Mouse (Mus musculus) kidney, postnatal 0 days (tissue): Measurements from ENCODE around the gene Tbc1d19. TPM values are rescaled to one million over a fixed set of nuclear protein-coding genes. Genes with fewer than 3 reads are reported as not detected.
A peak's percentile ranks its signal among the peaks of the same experiment; 100 is the strongest.

ENCODE experiments used
- ATAC-seq: fragments of 200-750 bp; cut with Nextera tagmentation; replicated peaks from 2 replicates; pipeline ENCODE4 v1.8.0; 2017; ENCODE audit warnings: low read depth, moderate number of reproducible peaks, moderate TSS enrichment, moderate library complexity; ENCODE audit not compliant: low FRiP score
- DNase-seq: peaks from one replicate; pipeline ENCODE4 v3.0.0-alpha.2; 2016; ENCODE audit warnings: low spot score
- H3K27ac ChIP-seq: fragments of 300-500 bp; sonication (generic); 2 replicates; pipeline ENCODE4 v1.5.1; 2014; ENCODE audit warnings: mild to moderate bottlenecking
- H3K27me3 ChIP-seq: fragments of 300-500 bp; sonication (generic); 2 replicates; pipeline ENCODE4 v1.6.1; 2014; ENCODE audit warnings: low read length, mixed read lengths; ENCODE audit not compliant: insufficient read depth
- H3K36me3 ChIP-seq: fragments of 300-500 bp; sonication (generic); 2 replicates; pipeline ENCODE4 v1.6.1; 2014; ENCODE audit warnings: low read length, mixed read lengths; ENCODE audit not compliant: insufficient read depth
- H3K4me1 ChIP-seq: fragments of 300-500 bp; sonication (generic); replicated peaks from 2 replicates; pipeline ENCODE4 v1.6.1; 2014; ENCODE audit warnings: antibody characterized with exemption, low read length, mixed read lengths; ENCODE audit not compliant: insufficient read depth
- H3K4me2 ChIP-seq: fragments of 300-500 bp; sonication (generic); 2 replicates; pipeline ENCODE4 v1.6.1; 2014; ENCODE audit warnings: mild to moderate bottlenecking, low read length, moderate library complexity, mixed read lengths
- H3K4me3 ChIP-seq: fragments of 300-500 bp; sonication (generic); replicated peaks from 2 replicates; pipeline ENCODE4 v1.5.1; 2014; ENCODE audit warnings: low read depth, low read length
- H3K9ac ChIP-seq: fragments of 300-500 bp; sonication (generic); 2 replicates; pipeline ENCODE4 v1.6.1; 2014; ENCODE audit warnings: low read depth, low read length
- H3K9me3 ChIP-seq: fragments of 300-500 bp; sonication (generic); replicated peaks from 2 replicates; pipeline ENCODE4 v1.6.1; 2016; ENCODE audit warnings: low read length, inconsistent platforms, mixed read lengths
- CTCF ChIP-seq: IDR thresholded peaks from 2 replicates; pipeline ENCODE4 v1.5.1; 2016; ENCODE audit warnings: antibody characterized with exemption, low read depth, mild to moderate bottlenecking, moderate library complexity
- WGBS: fragments of 180-500 bp; shearing (Covaris S2); extraction: QIAGEN DNeasy Blood & Tissue Kit; methylation state at CpG from one replicate; pipeline ENCODE4 v1.1.7; 2014; 5-methylcytosine and 5-hydroxymethylcytosine counted together
- polyA plus RNA-seq: library from polyadenylated mRNA; unstranded; fragments of >200 nt; fragmentation: Nextera tagmentation; extraction: Ambion mirVana; gene quantifications from 2 replicates; pipeline ENCODE4 v1.2.1, GENCODE M21; 2015

Gene Tbc1d19
- polyA plus RNA-seq, 1 experiment from 2014 or later: 35.4 TPM

DNA sequence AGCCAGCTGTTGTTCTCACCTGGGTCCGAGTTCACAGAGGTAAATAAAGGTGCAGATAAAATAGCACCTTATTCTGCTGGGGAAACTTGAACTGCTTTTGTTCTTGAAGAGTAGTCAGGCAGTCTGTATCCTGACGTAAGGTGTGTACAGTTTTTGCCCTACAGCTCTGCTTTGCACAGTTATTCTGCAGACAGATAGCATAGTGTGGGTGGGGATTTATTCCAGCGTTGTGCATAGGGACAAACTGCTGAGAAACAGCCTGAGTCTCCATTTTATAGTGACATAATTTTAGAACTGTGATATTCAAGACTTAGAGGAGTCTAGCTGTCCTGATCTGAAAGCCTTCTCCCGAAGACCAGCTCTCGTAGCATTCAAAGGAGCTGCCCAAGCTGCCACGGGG is 46.6 kb downstream of the Tbc1d19 start:
- no peak overlapping the region for H3K9ac ChIP-seq
- H3K4me3 ChIP-seq: no peak overlapping the region
- no peaks in the 10 kb centered on the region for H3K27me3 ChIP-seq
- H3K9me3 ChIP-seq: no peaks in the 10 kb centered on the region
- no peaks in the 10 kb centered on the region for H3K4me1 ChIP-seq
- WGBS: 88% methylated on average over 6 of the region's 6 CpGs
- no peak overlapping the region for H3K4me2 ChIP-seq
- H3K36me3 ChIP-seq: peaks cover 10% of the 10 kb centered on the region; the same call in 1 of the 2 replicates
- ATAC-seq (no peak), DNase-seq (no peak)
- no peak for TF ChIP-seq CTCF
- H3K27ac ChIP-seq: no peak overlapping the region

DNA sequence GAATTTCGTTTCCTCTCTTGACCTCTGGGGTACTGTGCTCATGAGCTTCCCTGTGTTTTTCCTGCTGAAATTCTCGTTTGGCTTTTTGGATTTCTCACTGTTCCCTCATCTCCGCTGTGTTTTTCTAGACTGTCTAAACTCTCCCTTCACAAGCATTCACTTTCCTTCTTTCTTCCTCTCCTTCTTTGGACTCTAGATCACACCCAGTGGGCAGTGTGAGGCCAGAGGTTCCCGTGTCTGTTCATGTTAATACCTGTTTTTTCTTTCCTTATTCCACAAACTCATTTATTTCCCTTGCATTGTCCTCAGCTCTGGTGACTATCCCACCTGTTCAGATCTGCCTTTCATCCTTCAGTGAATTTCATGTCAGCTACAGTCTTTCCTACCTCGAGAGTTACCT is 55.7 kb downstream of the Tbc1d19 start:
- Histone ChIP-seq H3K9ac (no peak overlapping the region), H3K27me3 (no peaks in the 10 kb centered on the region), H3K36me3 (0 out of 2 replicates have a peak, but pooled peaks cover 4% of the 10 kb centered on the region), H3K4me3 (no peak overlapping the region), H3K4me2 (no peak overlapping the region), H3K27ac (no peak overlapping the region), H3K4me1 (no peaks in the 10 kb centered on the region), H3K9me3 (no peaks in the 10 kb centered on the region)
- DNase-seq (no peak), ATAC-seq (no peak)
- 70% methylated on average over 5 of the region's 5 CpGs for WGBS
- TF ChIP-seq CTCF: no peak

DNA sequence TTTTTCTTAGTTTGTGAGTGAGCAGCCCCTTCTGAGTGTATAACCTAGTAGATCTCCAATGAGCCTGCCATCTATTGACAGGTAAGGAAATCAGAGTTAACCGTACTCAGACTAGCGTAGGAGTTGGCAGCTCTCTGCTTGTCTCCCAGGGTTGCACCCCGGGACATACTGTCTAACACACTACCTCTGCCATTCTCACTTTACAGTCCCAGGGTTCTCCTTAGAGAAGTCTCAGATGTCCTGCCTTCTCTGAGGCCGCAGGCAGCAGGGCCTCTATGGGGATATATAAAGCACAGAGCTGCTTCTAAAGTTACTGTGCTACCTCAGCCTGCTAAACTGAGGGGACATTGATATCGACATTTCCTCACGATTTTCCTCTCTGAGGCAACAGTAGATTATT is 56.6 kb downstream of the Tbc1d19 start:
- Histone ChIP-seq H3K4me2 (no peak overlapping the region), H3K4me1 (no peaks in the 10 kb centered on the region), H3K27ac (no peak overlapping the region), H3K27me3 (no peaks in the 10 kb centered on the region), H3K9me3 (no peaks in the 10 kb centered on the region), H3K36me3 (no peaks in the 10 kb centered on the region), H3K9ac (no peak overlapping the region), H3K4me3 (no peak overlapping the region)
- 54% methylated on average over 6 of the region's 6 CpGs for WGBS
- DNase-seq (no peak), ATAC-seq (no peak)
- no peak for TF ChIP-seq CTCF

DNA sequence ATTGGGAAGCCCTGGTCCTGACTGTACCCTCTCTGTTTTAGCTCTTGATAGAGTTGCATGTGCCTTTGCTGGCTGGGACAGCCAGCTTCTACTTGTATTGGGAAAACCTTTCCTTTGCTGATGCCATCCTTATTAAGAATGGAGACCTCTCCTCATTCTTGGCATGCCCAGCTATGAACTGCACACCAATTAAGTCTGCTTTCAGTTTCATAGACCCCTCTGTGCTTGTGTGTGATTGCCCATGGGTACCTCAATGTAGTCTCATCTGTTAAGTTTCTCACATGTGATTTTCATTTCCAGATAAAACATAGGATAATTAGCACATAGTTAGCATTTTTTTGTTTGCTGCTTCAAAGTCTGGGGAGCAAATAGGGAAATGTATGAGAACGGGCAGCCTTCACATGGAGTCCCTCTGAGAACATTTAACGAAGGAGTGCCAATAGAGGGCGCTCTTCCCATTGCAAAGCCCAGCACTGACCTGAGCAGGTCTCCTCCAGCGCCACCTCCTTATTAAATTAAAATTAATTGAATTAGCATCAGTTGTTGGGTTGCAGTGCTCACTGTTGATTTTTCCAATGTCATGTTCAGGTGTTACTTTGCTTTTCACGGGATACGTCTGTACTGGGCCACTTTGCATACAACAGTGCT is 62.4 kb downstream of the Tbc1d19 start:
- ATAC-seq (peak; percentile 81), DNase-seq (peak; percentile 87)
- Histone ChIP-seq H3K27me3 (no peaks in the 10 kb centered on the region), H3K4me1 (no peaks in the 10 kb centered on the region), H3K9me3 (no peaks in the 10 kb centered on the region), H3K4me2 (no peak overlapping the region), H3K4me3 (no peak overlapping the region), H3K9ac (no peak overlapping the region), H3K36me3 (0 out of 2 replicates have a peak, but pooled peaks cover 7% of the 10 kb centered on the region), H3K27ac (no peak overlapping the region)
- WGBS: 21% methylated on average over 6 of the region's 6 CpGs
- TF ChIP-seq CTCF: peak; percentile 96

DNA sequence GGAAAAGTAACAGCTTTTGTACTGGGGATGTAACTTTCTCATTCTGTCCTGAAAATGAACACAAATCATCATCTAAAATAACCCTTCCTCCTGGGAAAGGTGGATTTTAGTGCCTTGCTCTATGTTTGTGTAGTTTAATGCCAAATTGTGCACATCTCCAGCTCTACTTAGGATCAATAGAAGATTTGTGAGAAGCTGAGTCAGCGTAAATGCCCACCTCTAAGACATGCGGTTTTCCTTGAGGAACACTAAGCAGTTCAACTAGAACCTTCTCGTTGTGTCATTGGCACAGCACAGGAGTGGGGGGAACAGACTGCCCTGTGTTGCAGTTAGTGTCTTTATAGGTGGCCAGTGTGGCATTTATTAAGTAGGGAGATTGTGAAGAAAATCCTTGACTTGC is 65.6 kb downstream of the Tbc1d19 start:
- no peak for DNase-seq
- no peak for TF ChIP-seq CTCF
- Histone ChIP-seq H3K9ac (no peak overlapping the region), H3K4me2 (no peak overlapping the region), H3K27me3 (no peaks in the 10 kb centered on the region), H3K4me1 (no peaks in the 10 kb centered on the region), H3K27ac (no peak overlapping the region), H3K4me3 (no peak overlapping the region), H3K9me3 (no peaks in the 10 kb centered on the region), H3K36me3 (0 out of 2 replicates have a peak, but pooled peaks cover 7% of the 10 kb centered on the region)
- ATAC-seq: no peak
- WGBS: 86% methylated on average over 3 of the region's 3 CpGs

DNA sequence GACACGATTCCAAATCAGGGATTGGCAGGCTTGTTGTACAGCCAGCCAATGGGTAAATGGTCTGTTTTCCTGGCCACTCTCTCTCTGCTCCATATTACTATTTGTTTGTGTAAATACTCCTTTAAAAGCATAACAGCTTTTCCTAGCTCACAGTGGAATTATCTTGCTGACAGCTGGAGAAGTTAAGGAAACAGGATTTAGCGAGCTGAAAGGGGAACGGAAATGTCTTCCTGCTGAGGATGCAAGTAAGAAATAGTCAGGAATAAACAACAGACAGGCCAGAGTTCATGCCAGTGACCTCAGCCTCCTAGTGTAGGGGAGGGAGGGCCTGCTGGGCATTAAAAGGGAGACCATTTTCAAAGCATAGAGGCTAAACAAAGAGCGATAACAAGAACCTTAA is 71.3 kb downstream of the Tbc1d19 start:
- H3K9ac ChIP-seq: no peak overlapping the region
- H3K27ac ChIP-seq: peak overlapping the region; percentile 37; the same call in 1 of the 2 replicates
- no peaks in the 10 kb centered on the region for H3K9me3 ChIP-seq
- H3K27me3 ChIP-seq: no peaks in the 10 kb centered on the region
- ATAC-seq (no peak), DNase-seq (peak; percentile 73)
- 51% methylated on average over 4 of the region's 4 CpGs for WGBS
- H3K4me1 ChIP-seq: no peaks in the 10 kb centered on the region
- 0 out of 2 replicates have a peak, but pooled peaks cover 3% of the 10 kb centered on the region for H3K36me3 ChIP-seq
- H3K4me3 ChIP-seq: no peak overlapping the region
- no peak overlapping the region for H3K4me2 ChIP-seq
- TF ChIP-seq CTCF: no peak
